Mouse (Mus musculus) heart, postnatal 0 days (tissue): ENCODE results near the gene Spns1.

Source experiments
- CTCF ChIP-seq: IDR thresholded peaks from 2 replicates; pipeline ENCODE4 v1.5.1; 2016; ENCODE audit warnings: antibody characterized with exemption, control low read depth, low read depth
- EP300 ChIP-seq: IDR thresholded peaks from 2 replicates; pipeline ENCODE4 v1.6.1; 2016; ENCODE audit warnings: antibody characterized with exemption, low read depth

DNA sequence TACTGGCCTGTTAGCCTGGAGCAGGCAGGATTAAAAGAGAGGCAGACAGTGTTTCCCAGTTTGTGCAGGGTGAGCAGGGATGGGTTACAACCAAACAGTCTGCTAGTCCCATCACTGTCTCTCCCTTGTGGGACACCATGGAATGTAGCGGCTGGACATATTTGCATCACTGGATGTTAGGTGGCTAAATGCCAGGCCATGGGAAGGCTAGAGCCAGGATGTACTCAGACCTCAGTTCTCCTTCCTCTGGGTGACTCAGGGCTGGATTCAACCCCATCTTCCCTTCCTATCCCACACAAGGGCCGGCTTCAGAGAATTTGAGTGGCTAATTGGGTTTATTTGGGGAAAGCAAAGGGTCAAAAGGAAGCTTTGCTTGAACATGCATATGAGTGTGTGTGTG lies 31.4 kb upstream of the Spns1 start:
- TF ChIP-seq CTCF (no peak), EP300 (no peak)
